Mouse (Mus musculus) erythroblast, embryonic 14.5 days (primary cell): Measurements from ENCODE around the gene B3gnt3.

Experiments used
- GATA1 ChIP-seq: IDR thresholded peaks from 2 replicates; pipeline ENCODE4 v1.6.1; 2012; ENCODE audit warnings: low read length, inconsistent platforms, mixed read lengths
- TAL1 ChIP-seq: IDR thresholded peaks from 3 replicates; pipeline ENCODE4 v1.6.1; 2012; ENCODE audit warnings: low read length, inconsistent platforms, mixed read lengths

DNA sequence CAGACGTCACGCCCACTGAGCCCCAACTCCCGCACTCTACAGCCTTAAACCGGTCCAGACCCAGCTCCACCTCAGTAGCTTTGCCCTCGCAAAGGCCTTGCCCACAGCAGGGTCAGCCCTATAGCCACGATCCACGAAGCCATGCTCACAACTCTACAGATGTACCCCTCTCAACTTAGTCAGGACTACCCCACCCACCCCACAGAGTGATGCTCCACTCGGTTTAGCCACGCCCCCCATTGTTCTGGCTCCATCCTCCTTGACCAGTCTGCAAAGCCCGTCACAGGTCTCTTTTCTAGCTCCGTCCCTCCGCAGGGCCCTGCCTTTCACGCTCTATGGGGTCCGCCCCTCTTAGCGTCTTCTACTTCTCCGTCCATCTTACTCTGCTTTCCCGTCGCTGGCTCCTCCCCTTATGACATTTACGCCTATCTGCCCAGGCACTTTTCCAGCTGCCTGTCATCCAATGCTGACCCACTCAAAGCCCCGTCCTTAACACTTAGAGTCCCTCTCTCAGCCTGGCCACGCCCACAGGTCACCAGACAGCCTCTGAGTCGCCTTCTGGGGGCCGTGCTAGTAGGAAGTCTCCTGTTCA, 15.3 kb downstream of the B3gnt3 start:
- TF ChIP-seq TAL1 (no peak), GATA1 (no peak)
